ENCODE assay signal across 26 mouse cellular contexts in genomic region chr1:68134450-68134849, GRCm38 (mm10).
DNase-seq lines count a peak whose midpoint lies in the region; ATAC-seq and TF ChIP-seq lines count a peak whose summit lies in the region.
"Had no signal": no experiment of that assay in that cellular context is flagged by ENCODE, and none has a peak within 500 bp of the region (broad histone marks: within the 10 kb centered on the region; RNA-seq: fewer than 3 reads in every experiment).

No protein-coding gene starts in this region.

- no peak overlapping the region for H3K4me3 ChIP-seq in cerebellum, adult 2 months (replicated peaks; ENCODE audit: insufficient read depth, low read depth, low read length)
- H3K4me3 ChIP-seq in hindbrain, embryonic 16.5 days (ENCODE audit: low read length), result no peak overlapping the region
- H3K4me3 ChIP-seq: forebrain, embryonic 15.5 days; heart, embryonic 13.5 days; hindbrain, embryonic 10.5 days; intestine, embryonic 15.5 days; layer of hippocampus, adult 2 months; limb, embryonic 13.5 days; midbrain, embryonic 12.5 days; neural tube, embryonic 13.5 days had no signal

- intact Hi-C loops in heart, postnatal 36 days (cut with DNase I), result no loop called here

- H3K9ac ChIP-seq in hindbrain, embryonic 16.5 days (ENCODE audit: low read depth, low read length), result no peak overlapping the region
- H3K9ac ChIP-seq: forebrain, embryonic 15.5 days; heart, embryonic 13.5 days; intestine, embryonic 15.5 days; limb, embryonic 13.5 days; liver, postnatal 0 days; midbrain, embryonic 12.5 days; neural tube, embryonic 13.5 days had no signal

- no peak overlapping the region for H3K27ac ChIP-seq in cerebellum, adult 2 months (ENCODE audit: insufficient read depth, low read length)
- no peak overlapping the region for H3K27ac ChIP-seq in hindbrain, embryonic 16.5 days (ENCODE audit: low read depth, low read length)
- H3K27ac ChIP-seq: forebrain, embryonic 15.5 days; heart, embryonic 13.5 days; hindbrain, embryonic 10.5 days; hindbrain, postnatal 0 days; intestine, embryonic 15.5 days; layer of hippocampus, adult 2 months; limb, embryonic 13.5 days; midbrain, embryonic 12.5 days; neural tube, embryonic 13.5 days had no signal

- no peak overlapping the region for H3K4me2 ChIP-seq in hindbrain, embryonic 16.5 days (ENCODE audit: low read length)
- H3K4me2 ChIP-seq: forebrain, embryonic 15.5 days; heart, embryonic 13.5 days; intestine, embryonic 15.5 days; limb, embryonic 13.5 days; liver, embryonic 11.5 days; midbrain, embryonic 12.5 days; neural tube, embryonic 13.5 days had no signal

- 17% methylated on average over 2 of the region's 2 CpGs for WGBS in cerebellum, adult 2 months
- WGBS in hindbrain, embryonic 16.5 days, result 65% methylated on average over 2 of the region's 2 CpGs

- ATAC-seq in hindbrain, embryonic 16.5 days, result no peak
- ATAC-seq: forebrain, embryonic 15.5 days; hindbrain, postnatal 0 days; intestine, embryonic 15.5 days; liver, postnatal 0 days had no signal

- H3K27me3 ChIP-seq in cerebellum, adult 2 months (ENCODE audit: control insufficient read depth, insufficient read depth, low read length), result no peaks in the 10 kb centered on the region
- H3K27me3 ChIP-seq in hindbrain, embryonic 16.5 days (replicated peaks; ENCODE audit: control insufficient read depth, insufficient read depth, low read length), result no peaks in the 10 kb centered on the region
- H3K27me3 ChIP-seq: forebrain, embryonic 15.5 days; heart, embryonic 13.5 days; intestine, embryonic 15.5 days; limb, embryonic 13.5 days; midbrain, embryonic 12.5 days; neural tube, embryonic 13.5 days had no signal

- peak; percentile 18 to 69 for DNase-seq in cerebellum, adult 2 months
- DNase-seq in cerebellum, adult 9-11 months, result no peak
- DNase-seq in heart, adult 11 months, result peak; percentile 83
- no peak for DNase-seq in heart, postnatal 36 days
- DNase-seq in brain, adult 2 months (ENCODE audit: low read depth, low spot score), result peak; percentile 46
- peak; percentile 18 to 20 for DNase-seq in cerebellum, postnatal 36 days
- DNase-seq: adrenal gland, postnatal 14 days; gastrocnemius, postnatal 10 days; heart, postnatal 10 days; kidney, adult 2 months; kidney, postnatal 36 days; liver, postnatal 0 days; lung, postnatal 36 days; thymus, adult 2 months; thymus, postnatal 36 days had no signal

- TF ChIP-seq CTCF in cerebellum, adult 2 months (IDR thresholded peaks at IDR 0.05; ENCODE audit: borderline replicate concordance, insufficient read depth, low read depth, low read length), result no peak

- H3K9me3 ChIP-seq in hindbrain, embryonic 16.5 days (ENCODE audit: control insufficient read depth, low read length), result no peaks in the 10 kb centered on the region
- H3K9me3 ChIP-seq: forebrain, embryonic 15.5 days; heart, embryonic 13.5 days; hindbrain, embryonic 10.5 days; intestine, embryonic 15.5 days; limb, embryonic 13.5 days; midbrain, embryonic 12.5 days; neural tube, embryonic 13.5 days had no signal

- no peaks in the 10 kb centered on the region for H3K36me3 ChIP-seq in hindbrain, embryonic 16.5 days (ENCODE audit: control insufficient read depth, insufficient read depth, low read length)
- H3K36me3 ChIP-seq: forebrain, embryonic 15.5 days; heart, embryonic 13.5 days; hindbrain, embryonic 10.5 days; intestine, embryonic 15.5 days; limb, embryonic 13.5 days; midbrain, embryonic 12.5 days; neural tube, embryonic 13.5 days had no signal

- H3K4me1 ChIP-seq in cerebellum, adult 2 months (ENCODE audit: control insufficient read depth, insufficient read depth, low read length), result no peaks in the 10 kb centered on the region
- H3K4me1 ChIP-seq in hindbrain, embryonic 16.5 days (ENCODE audit: control insufficient read depth, insufficient read depth, low read depth, low read length), result no peaks in the 10 kb centered on the region
- H3K4me1 ChIP-seq: forebrain, embryonic 15.5 days; heart, embryonic 13.5 days; hindbrain, embryonic 10.5 days; intestine, embryonic 15.5 days; limb, embryonic 13.5 days; midbrain, embryonic 12.5 days; neural tube, embryonic 13.5 days had no signal

- no peak for TF ChIP-seq POLR2A in cerebellum, adult 2 months (IDR thresholded peaks at IDR 0.05; ENCODE audit: borderline replicate concordance, insufficient read depth, low read length)

Comparison
In these comparisons a context has a peak if more than half of its experiments do, and no peak if none do; other contexts are left out.
1. DNase-seq: peak in cerebellum, adult 2 months (2 of 2), heart, adult 11 months (single experiment), brain, adult 2 months (single experiment) and cerebellum, postnatal 36 days (2 of 2); none in cerebellum, adult 9-11 months (single experiment) and heart, postnatal 36 days (0 of 2).